Mouse (Mus musculus) retina, postnatal 7 days (tissue): ENCODE results near the gene Gm21028.
"Not testable (repeated sequence)": the region's sequence is repeated elsewhere in the genome, so short reads cannot be mapped to it uniquely, and the experiment has no call there.

Experiments used
- DNase-seq: peaks from one replicate; pipeline ENCODE4 v3.0.0-alpha.2; 2012; ENCODE audit warnings: low read depth, low spot score

The Gm21028 gene

GRCm38 (mm10) chr7:42578488-42578887 is at the start of gene Gm21028:
TSS of gene Gm21028 (minus strand) at chr7:42578588.
- no peak for DNase-seq

DNA sequence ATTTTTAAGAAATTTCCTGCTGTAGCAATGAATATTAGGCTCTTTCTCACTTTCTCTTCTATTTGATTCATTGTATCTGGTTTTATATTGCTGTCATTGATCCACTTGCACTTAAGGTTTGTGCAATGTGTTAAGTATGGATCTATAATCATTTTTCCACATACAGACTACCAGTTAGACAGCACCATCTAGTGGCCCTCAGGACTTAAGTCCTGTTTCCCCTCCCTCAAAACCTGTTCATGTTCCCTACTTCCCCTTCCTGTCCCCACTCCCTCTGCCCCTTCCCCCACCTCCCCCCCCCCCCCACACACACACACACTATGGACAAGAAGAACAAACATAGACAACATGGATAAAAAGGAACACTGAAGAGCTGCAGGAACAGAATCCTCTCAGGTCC is 17.3 kb upstream of the Gm21028 start:
- not testable (repeated sequence) for DNase-seq

GRCm38 (mm10) chr7:42592413-42592812 is 14.0 kb upstream of the Gm21028 start, which contains the start of gene Zfp977:
TSS of gene Zfp977 (minus strand) at chr7:42592547.
- DNase-seq: not testable (repeated sequence)

GRCm38 (mm10) chr7:42591311-42591710 is 12.9 kb upstream of the Gm21028 start:
- DNase-seq: not testable (repeated sequence)

- DNase-seq: no peak
These were observed 26.6 kb downstream of the Gm21028 start for GRCm38 (mm10) chr7:42551766-42552165.
